Mouse (Mus musculus) bone marrow, adult 2 months (tissue): ENCODE measurements around the gene Hoxa7. TPM values are rescaled to one million over a fixed set of nuclear protein-coding genes. Genes with fewer than 3 reads are reported as not detected.

Experiments used
- H3K27ac ChIP-seq: fragments of 200-500 bp; 2 replicates; pipeline ENCODE4 v1.5.1; 2012; ENCODE audit warnings: low read depth, mild to moderate bottlenecking, control low read depth, inconsistent platforms, low read length; ENCODE audit not compliant: control insufficient read depth, poor library complexity, insufficient read depth
- H3K4me1 ChIP-seq: fragments of 200-500 bp; 2 replicates; pipeline ENCODE4 v1.6.1; 2011; ENCODE audit warnings: low read length; ENCODE audit not compliant: control insufficient read depth, insufficient read depth
- H3K4me3 ChIP-seq: fragments of 200-500 bp; replicated peaks from 2 replicates; pipeline ENCODE3; 2011; ENCODE audit warnings: mild to moderate bottlenecking, low read depth, low read length, control low read depth; ENCODE audit not compliant: control insufficient read depth
- CTCF ChIP-seq: fragments of 200-500 bp; IDR thresholded peaks from 2 replicates; pipeline ENCODE4 v1.5.1; 2011; ENCODE audit warnings: low read length, control low read depth; ENCODE audit not compliant: control insufficient read depth, insufficient read depth
- POLR2A ChIP-seq: fragments of 200-500 bp; IDR thresholded peaks from 2 replicates; pipeline ENCODE4 v1.6.1; 2011; ENCODE audit warnings: low read depth, mild to moderate bottlenecking, control low read depth, low read length, borderline replicate concordance; ENCODE audit not compliant: control insufficient read depth
- WGBS: fragments of 180-500 bp; shearing (Covaris S2); methylation state at CpG from one replicate; pipeline ENCODE4 v1.1.7; 2018; 5-methylcytosine and 5-hydroxymethylcytosine counted together
- polyA plus RNA-seq: library from polyadenylated mRNA; stranded (reverse); fragments of >200 nt; gene quantifications from 2 replicates; pipeline ENCODE4 v1.2.4, GENCODE M21; 2011; ENCODE audit warnings: low replicate concordance; ENCODE audit not compliant: missing spikeins, insufficient read depth, insufficient read length

Hoxa7 gene
- polyA plus RNA-seq, 1 experiment: 2.8 TPM

DNA sequence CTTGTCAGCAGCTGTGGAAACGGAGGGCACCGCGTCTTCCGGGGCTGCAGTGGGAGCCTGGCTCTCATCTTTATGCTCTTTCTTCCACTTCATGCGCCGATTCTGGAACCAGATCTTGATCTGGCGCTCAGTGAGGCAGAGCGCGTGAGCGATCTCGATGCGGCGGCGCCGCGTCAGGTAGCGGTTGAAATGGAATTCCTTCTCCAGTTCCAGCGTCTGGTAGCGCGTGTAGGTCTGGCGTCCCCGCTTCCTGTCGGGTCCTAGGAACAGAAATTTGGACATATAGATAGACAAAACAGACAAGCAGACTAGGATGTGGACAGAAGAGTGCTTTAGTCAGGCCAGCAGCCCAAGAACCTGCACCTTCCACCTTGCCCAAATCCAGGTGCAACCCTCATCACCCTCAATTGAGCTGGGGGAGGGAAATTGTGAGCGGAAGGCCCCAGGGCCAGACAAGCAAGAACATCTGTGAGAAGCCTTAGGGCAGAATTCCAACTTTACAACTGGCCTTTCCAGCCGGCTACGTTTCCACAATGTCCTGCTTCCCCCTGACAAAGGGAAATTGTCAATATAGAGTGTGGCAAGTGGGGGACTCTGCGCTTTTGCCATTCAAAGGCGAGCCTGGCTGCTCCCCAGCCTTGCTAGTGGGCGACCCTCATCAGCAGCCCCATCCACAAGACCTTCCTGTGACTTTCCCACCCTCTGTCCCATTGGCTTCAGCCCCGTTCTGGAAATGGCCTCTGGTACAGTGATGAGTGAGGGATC is 5.7 kb downstream of the Hoxa7 start:
- WGBS: 7% methylated on average over 30 of the region's 30 CpGs
- H3K27ac ChIP-seq: no peak overlapping the region
- TF ChIP-seq CTCF (no peak), POLR2A (no peak)
- no peak overlapping the region for H3K4me3 ChIP-seq
- H3K4me1 ChIP-seq: no peaks in the 10 kb centered on the region

DNA sequence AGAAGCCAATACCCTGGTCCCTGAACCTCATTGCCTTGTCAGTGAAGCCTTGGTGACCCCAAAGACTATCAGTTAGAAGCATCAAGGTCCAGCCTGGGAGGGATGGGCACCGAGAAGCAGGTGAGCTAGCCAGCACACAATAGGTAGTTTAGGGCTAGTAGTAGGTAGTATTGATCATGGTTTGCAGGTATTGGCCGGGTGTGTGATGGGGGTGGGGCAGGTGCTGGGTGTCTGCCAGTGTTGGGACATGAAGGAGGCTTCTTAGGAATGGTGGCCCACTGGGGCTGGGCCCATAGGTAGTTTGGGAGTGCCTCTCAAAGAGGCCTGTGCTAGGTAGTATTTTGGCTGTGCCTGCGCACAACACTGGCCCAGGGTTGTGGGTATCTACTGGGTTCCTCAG is 6.6 kb downstream of the Hoxa7 start:
- TF ChIP-seq CTCF: no peak
- TF ChIP-seq POLR2A: no peak
- H3K4me3 ChIP-seq: no peak overlapping the region
- no peak overlapping the region for H3K27ac ChIP-seq
- no peaks in the 10 kb centered on the region for H3K4me1 ChIP-seq
- WGBS: 76% methylated on average over 3 of the region's 3 CpGs

DNA sequence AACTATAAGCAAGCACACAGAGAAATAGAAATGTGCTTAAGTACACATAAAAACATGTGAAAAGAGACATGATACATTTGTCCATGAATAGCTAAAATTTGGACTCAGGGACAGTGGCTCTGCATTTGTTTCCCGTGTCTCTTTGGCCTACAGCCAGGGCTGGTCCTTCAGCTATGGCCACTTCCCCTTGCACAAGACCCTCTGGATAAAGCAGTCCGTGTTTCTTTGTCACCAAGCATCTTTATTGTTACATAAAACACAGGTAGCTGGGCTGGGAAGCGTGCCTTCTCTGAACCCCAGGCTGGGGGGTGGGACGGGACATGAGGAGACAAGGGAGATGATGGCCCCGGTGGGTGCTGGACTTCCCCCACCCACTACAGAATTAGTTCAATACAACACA is 7.4 kb downstream of the Hoxa7 start:
- TF ChIP-seq CTCF (no peak), POLR2A (no peak)
- no peak overlapping the region for H3K4me3 ChIP-seq
- no peaks in the 10 kb centered on the region; the same call in 1 of the 2 replicates for H3K4me1 ChIP-seq
- no peak overlapping the region for H3K27ac ChIP-seq
- 37% methylated on average over 5 of the region's 5 CpGs for WGBS

DNA sequence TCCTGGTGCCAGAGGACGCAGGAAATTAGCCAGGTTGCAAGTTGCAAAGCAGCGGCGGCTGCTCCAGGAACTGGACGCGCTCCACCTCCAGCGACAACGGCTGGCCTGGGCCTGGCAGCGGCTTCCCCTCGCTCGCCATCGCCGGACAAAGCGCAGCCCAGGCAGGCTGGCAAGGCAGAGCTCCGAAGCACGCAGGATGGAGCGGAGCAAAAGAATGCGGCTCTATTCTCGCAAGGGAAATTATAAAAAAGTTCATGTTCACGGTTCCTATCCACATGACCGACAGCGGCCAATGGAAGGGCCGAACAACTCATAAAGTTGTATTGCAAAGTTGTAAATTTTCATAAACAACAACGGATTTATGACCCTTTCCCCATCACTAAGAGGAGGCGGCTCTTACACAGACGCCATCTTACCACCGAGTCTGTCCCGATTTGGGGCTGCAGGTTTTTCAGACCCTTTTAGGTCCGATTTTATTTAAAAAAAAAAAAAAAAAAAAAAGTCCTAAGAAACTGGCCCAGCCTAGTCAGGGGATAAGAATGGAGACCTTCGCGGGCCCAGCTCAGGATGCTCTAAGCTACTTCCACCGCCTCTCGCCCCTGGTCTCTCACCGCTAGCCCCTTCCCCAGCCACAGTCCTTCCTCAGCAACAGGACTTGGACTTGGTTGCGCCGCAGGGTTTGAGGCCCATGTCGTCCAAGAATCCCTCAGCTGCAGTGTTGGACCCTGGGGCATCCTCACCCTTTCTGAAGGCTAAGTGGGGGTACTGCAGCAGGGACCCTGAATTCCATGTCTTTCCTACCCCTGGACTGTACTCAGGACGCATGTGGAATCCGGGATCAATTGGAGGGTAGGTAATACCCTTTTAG is 8.3 kb downstream of the Hoxa7 start, which contains the start of the genes Hoxa3 and Gm28308:
Gene Hoxa3 (minus strand): TSS at position 218 of the 868 bp plus-strand sequence.
Gene Gm28308 (minus strand): TSS at position 221 of the 868 bp plus-strand sequence.
- Histone ChIP-seq H3K27ac (peak within 1 kb of the TSS; percentile 50), H3K4me3 (peak within 1 kb of the TSS; percentile 71), H3K4me1 (no peaks in the 10 kb centered on the region; the same call in 1 of the 2 replicates)
- TF ChIP-seq POLR2A (no peak; the same call in 1 of the 2 replicates), CTCF (no peak)
- 2% methylated on average over 38 of the region's 38 CpGs for WGBS

DNA sequence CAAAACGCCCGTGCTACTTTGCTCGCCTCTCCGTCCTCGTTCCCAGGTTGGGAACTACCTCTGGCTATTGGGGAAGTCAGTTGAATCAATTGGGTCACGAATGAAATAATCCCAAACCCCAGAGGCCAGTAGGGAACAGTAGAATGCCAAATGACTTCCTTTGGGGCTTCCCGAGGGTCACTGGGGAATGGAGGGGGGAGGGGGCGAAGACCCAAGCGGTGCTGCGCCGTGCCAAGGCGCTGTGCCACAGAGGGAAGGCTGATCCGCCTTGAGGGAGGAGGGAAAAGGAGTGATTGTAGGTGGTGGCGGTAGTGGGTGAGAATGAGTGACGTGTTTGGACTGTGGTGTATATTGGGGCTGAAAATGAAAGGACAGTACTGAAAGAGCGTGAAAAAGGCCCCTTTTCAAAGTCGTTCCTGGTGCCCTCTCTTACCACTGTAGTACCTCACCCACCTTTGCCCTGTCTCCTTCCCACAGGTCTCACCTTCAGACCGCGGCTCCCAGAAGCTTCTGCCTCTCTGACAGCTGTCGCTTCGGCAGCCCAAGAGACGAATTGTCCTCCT is 9.0 kb downstream of the Hoxa7 start:
- TF ChIP-seq CTCF (no peak), POLR2A (no peak)
- H3K4me3 ChIP-seq: peak overlapping the region; percentile 71
- no peaks in the 10 kb centered on the region; the same call in 1 of the 2 replicates for H3K4me1 ChIP-seq
- WGBS: 2% methylated on average over 22 of the region's 22 CpGs
- peak overlapping the region; percentile 50 for H3K27ac ChIP-seq

DNA sequence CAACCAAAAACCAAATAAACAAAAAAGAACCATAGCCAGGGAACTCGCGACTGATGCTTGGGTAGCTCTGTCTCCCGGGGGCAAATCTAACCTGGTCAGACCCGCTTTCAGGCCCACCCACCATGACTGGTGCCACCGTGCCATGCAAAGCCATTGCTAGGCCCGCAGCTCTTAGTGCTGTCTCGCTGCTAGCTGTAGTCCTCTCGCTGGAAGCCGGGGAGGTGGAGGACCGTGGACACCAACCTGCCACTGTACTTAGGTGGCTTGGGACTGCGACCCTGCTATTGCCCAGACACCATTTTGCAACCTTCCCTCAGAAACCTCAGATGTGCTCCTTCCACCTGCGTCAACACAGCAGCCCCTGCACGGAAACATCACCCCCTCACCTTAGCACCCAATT is 9.7 kb downstream of the Hoxa7 start:
- WGBS: under 1% methylated on average over 13 of the region's 13 CpGs
- TF ChIP-seq CTCF (no peak), POLR2A (no peak)
- peak overlapping the region; percentile 40 for H3K4me3 ChIP-seq
- H3K27ac ChIP-seq: no peak overlapping the region
- H3K4me1 ChIP-seq: no peaks in the 10 kb centered on the region; the same call in 1 of the 2 replicates

DNA sequence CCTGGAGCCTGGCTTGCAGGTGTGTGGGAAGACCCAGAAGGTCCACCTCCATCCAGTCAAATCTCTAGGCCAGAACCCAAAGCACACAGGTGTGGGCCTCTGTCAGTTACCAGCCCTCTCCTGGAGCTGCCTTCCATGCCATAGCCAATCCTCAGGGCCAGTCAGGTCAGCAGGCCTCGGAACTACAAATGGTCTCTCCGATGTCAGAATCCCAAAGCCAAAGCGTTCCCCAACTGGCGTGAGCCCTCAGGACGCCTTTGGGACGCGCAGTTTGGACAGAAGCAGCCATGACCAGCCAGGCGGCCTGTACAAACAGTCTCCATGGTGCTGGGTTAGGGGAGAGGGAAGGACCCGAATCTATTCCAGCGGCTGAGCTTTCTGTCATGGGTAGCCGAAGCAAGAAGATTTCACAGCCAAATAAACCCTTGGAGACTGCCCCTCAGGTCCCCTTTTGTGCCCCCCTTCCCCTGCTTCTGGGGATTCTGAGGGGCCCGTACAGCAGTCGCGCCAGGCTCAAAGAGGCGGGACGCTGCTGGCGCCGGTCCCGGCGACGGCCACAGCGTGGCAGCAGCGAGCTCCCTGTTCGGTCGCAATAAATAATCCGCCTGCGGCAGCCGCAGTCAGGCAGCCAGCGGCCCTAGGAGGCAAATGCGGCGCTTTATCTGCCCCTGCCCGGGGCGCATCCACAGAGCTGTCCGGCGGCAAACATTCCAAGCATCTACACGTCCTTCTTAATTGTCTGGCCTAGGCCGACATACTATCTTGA is 10.3 kb downstream of the Hoxa7 start:
- peak overlapping the region; percentile 40 for H3K4me3 ChIP-seq
- no peaks in the 10 kb centered on the region; the same call in 1 of the 2 replicates for H3K4me1 ChIP-seq
- peak; percentile 63 for TF ChIP-seq CTCF
- peak; percentile 28; the same call in 1 of the 2 replicates for TF ChIP-seq POLR2A
- 2% methylated on average over 37 of the region's 37 CpGs for WGBS
- no peak overlapping the region for H3K27ac ChIP-seq

DNA sequence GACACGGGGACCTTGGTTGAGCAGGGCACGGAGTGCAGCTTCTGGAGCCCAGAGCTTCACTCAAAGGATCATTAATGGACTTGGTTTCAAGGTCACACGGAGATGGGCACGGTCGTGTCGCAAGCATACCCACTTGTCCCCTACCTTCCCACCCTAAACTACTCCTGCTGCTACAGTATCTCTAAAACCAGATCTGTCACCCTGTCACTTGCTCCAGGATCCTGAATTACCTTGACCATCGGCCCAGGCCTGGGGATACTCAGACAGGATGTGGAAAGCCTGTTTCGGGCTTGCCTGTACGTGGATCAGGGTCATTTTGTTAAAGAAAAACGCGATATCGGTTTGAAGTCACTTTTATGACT is 12.0 kb downstream of the Hoxa7 start:
- Histone ChIP-seq H3K4me1 (no peaks in the 10 kb centered on the region; the same call in 1 of the 2 replicates), H3K27ac (no peak overlapping the region), H3K4me3 (no peak overlapping the region)
- no peak for TF ChIP-seq CTCF
- TF ChIP-seq POLR2A: no peak
- 41% methylated on average over 12 of the region's 12 CpGs for WGBS
